Mouse (Mus musculus) macrophage (primary cell): ENCODE data around the gene Hexim1. TPM values are rescaled to one million over a fixed set of nuclear protein-coding genes. Genes with fewer than 3 reads are reported as not detected.

ENCODE experiments used
- H3K27ac ChIP-seq: fragments of 350-480 bp; formaldehyde crosslinking; 2 replicates; pipeline ENCODE4 v1.9.0; 2021
- H3K36me3 ChIP-seq: fragments of 350-480 bp; formaldehyde crosslinking; 2 replicates; pipeline ENCODE4 v1.9.0; 2021; ENCODE audit errors: inconsistent target
- H3K4me3 ChIP-seq: fragments of 350-480 bp; formaldehyde crosslinking; 2 replicates; pipeline ENCODE4 v1.9.0; 2021; ENCODE audit errors: inconsistent target
- H3K79me2 ChIP-seq: fragments of 350-480 bp; formaldehyde crosslinking; 2 replicates; pipeline ENCODE4 v1.9.0; 2021; ENCODE audit errors: inconsistent target
- WGBS: methylation state at CpG from one replicate; pipeline ENCODE4 v1.1.7; 2026; ENCODE audit warnings: inconsistent platforms; ENCODE audit not compliant: missing documents; 5-methylcytosine and 5-hydroxymethylcytosine counted together
- polyA plus RNA-seq: library from polyadenylated mRNA; stranded (reverse); fragments of 250-400 nt; gene quantifications from 3 replicates; pipeline ENCODE4 v1.2.4, GENCODE M21; 2018; ENCODE audit warnings: inconsistent platforms

Hexim1 gene
- polyA plus RNA-seq, 1 experiment from 2014 or later: 18.5 TPM

GRCm38 (mm10) chr11:103119609-103120008 is 3.6 kb downstream of the Hexim1 start:
- Histone ChIP-seq H3K27ac (no peak overlapping the region), H3K4me3 (no peak overlapping the region), H3K79me2 (peaks cover 26% of the 10 kb centered on the region; the same call in 1 of the 2 replicates), H3K36me3 (no peaks in the 10 kb centered on the region)
- 83% methylated on average over 5 of the region's 5 CpGs for WGBS

DNA sequence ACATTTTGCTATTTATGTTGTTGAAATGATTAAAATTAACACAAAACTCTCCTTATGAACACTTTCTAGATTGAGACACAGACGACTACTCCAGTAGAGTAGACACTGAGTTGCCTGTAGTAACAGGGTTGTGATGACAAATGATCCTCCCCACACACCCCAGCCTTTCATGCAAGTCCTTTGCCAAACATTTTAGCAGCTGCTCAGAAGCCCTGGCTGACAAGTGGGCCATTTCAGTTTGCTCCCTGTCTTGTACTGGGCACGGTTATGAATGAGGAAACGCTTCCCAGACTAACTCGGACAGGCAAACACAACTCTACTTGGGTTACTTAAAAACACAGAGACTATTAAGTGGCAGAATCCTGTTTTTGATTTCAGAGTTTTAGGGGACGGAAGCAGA is 4.3 kb downstream of the Hexim1 start:
- Histone ChIP-seq H3K36me3 (no peaks in the 10 kb centered on the region), H3K4me3 (no peak overlapping the region), H3K79me2 (peaks cover 22% of the 10 kb centered on the region; the same call in 1 of the 2 replicates), H3K27ac (no peak overlapping the region)
- WGBS: 94% methylated on average over 5 of the region's 5 CpGs

DNA sequence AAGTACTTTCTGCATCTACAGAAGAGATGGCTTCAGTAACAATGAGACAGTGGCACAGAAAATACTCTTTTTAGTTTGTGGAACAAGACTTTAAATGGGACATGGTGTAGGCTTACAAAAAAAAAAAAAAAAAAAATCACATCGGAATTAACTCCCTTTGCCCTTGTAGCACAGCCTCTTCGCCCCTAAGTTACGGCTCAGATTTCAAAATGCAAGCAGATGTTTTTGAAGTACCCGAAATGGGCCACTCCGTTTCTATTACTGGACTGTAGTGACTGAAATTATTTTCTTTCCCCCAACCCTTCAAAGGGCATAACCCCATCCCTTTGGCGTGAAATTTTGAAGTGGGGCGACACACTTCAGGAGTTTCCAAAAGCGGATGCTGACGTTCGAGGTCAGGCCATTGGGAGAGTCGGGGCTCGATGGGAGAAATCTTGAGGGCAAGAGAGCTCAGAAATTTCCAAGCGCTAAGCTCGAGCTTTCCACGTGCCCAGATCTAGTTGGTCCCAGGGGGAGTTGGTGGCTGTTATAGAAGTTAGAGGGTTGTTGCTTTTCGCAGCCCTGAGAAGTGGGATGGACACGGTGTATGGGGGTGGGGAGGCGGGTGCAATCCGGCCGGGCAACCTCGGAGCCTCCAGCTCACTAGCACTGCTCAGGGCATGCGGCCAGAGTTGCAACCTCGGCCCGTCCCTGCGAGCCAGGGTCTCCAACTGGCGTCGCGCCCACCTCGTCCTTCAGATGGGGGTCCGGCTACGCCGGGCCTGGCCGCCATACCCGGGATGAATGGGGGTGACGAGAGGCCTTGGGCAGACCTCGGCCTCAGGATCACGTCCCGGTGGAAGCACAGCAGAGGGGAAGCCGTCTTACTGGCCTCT is 15.9 kb downstream of the Hexim1 start, which contains the start of gene Hexim2:
Gene Hexim2 (plus strand): TSS at position 729 of the 875 bp plus-strand sequence.
- H3K4me3 ChIP-seq: peak within 1 kb of the TSS; percentile 64
- H3K79me2 ChIP-seq: peaks cover 39% of the 10 kb centered on the region
- WGBS: 1% methylated on average over 38 of the region's 39 CpGs
- no peaks in the 10 kb centered on the region for H3K36me3 ChIP-seq
- H3K27ac ChIP-seq: peak within 1 kb of the TSS; percentile 91

DNA sequence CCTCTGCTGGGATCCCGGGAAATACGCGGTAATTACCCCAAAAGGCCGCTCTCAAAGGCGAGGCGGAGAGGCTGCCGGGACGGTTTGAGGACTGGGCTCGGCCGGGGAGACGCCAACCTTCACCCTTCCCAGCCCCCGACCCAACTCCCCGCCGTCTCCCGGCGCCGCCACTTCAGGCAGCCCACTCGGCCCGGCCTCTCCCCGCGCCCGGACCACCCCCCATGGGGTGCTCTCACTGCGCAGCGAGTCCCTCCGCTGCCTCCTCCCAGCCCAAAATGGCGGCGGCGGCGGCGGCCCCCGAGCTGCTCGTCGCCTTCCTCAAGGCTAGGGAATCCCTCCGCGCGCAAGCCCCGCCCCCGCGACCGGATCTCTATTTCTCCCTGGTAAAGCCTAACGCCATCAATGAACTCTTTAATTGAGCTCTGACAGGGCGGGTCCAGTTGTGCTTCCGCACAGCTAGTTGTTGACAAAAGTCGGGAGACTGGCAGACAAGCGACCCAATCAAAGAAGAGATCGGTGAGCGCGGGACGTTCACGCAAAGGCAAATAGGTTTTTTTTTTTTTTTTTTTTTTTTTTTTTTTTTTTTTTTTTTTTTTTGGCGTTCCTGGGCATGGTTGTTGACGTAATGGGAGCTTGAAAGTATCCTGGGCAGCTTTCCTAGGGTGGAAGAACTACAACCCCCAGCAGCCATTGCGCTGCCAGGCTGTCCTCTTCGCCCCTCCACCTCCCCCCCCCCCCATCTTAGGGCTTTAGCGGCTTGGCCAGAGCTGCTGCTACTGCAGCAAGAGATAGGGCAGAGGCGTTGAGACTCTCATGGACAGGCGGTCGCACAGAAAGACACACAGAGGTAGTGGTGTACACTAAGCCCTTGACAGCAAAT is 16.8 kb downstream of the Hexim1 start:
- 1% methylated on average over 46 of the region's 58 CpGs for WGBS
- peaks cover 39% of the 10 kb centered on the region for H3K79me2 ChIP-seq
- peak overlapping the region; percentile 64 for H3K4me3 ChIP-seq
- H3K27ac ChIP-seq: peak overlapping the region; percentile 91
- no peaks in the 10 kb centered on the region for H3K36me3 ChIP-seq

GRCm38 (mm10) chr11:103133456-103134185 is 17.6 kb downstream of the Hexim1 start:
- H3K36me3 ChIP-seq: no peaks in the 10 kb centered on the region
- peak overlapping the region; percentile 17; the same call in 1 of the 2 replicates for H3K4me3 ChIP-seq
- 77% methylated on average over 6 of the region's 6 CpGs for WGBS
- H3K79me2 ChIP-seq: peaks cover 37% of the 10 kb centered on the region
- H3K27ac ChIP-seq: peak overlapping the region; percentile 66

GRCm38 (mm10) chr11:103134221-103134620 is 18.2 kb downstream of the Hexim1 start:
- H3K36me3 ChIP-seq: no peaks in the 10 kb centered on the region
- H3K79me2 ChIP-seq: peaks cover 31% of the 10 kb centered on the region
- H3K27ac ChIP-seq: no peak overlapping the region
- H3K4me3 ChIP-seq: no peak overlapping the region
- 81% methylated on average over 3 of the region's 3 CpGs for WGBS

DNA sequence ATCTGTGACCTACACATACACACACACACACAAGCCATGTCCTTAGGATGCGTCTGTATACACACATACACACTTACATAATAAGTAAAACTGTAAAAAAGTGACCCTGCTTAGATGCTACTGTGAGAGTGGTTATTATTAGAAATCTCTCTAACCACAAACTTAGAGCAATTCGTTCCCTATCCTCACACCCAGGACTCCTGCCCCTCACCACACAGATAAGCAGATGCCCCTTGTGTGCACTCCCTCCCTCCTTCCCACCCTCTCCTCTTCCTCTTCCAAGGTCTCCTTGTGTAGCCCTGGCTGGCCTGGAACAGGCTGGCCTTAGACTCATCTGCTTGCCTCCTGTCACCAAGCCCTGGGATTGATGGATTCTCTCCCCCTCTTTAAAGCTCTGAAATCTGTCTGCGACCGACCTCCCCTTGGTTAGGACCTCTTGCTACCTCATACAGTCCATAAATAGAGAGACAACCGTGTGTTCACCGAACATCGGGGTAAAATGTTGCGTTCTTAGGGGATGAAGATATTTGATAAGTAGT is 20.1 kb downstream of the Hexim1 start:
- WGBS: 63% methylated on average over 7 of the region's 8 CpGs
- Histone ChIP-seq H3K79me2 (peaks cover 14% of the 10 kb centered on the region), H3K27ac (no peak overlapping the region), H3K36me3 (no peaks in the 10 kb centered on the region), H3K4me3 (no peak overlapping the region)

DNA sequence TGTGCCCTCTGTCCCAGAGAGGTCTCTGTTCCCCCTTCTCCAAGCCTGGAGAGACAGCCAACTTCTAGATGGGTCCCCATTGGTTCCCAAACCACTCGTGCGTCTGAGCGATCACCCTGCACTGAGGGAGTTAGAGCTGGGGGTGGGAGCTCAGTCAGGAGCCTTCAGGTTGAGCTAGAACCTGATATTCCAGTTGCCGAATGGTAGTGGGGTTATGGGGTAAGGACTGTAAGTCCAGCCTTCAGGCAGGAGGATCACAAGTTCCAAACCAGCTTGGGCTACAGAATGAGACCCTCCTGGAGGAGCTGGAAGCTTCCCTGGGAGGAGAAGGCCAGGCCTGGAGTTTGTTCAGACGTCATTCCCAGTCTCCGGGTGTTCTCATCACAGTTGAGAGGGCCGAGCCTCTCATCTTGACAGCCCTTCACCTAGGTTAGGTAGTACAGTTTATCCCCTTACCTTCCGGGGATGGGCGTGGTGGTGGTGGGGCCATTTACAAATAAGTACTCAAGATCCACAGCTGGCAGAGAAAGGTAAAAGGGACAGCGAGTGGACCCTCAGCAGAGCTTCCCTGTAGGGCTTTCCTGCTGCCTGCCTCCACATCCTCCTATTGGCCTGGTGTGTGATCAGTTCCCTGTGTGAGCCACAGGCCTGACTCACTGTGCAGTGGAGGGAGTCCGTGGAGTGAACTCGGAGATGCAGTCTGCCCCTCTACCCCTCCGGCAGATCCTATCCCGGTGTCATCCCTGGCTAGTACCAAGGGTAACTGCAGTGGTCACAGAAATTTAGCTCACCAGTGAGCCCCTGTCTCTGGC is 24.1 kb downstream of the Hexim1 start:
- 94% methylated on average over 14 of the region's 14 CpGs for WGBS
- H3K27ac ChIP-seq: no peak overlapping the region

DNA sequence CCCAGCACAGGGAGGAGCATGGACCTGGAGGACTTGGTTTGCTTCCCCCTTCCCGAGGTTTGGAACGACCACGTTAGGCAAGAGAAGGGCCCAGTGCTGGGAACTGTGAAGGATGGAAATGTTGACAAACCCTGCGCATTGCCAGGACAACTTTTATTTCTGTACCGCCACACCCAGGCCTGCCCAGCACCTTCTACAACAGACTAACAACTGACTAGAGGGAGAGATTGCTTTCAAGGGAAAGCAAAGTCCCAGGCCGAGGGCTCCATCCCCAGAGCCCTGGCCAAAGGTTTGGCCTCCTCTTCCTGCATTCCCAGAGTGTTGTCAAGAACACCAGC is 24.7 kb downstream of the Hexim1 start:
- Histone ChIP-seq H3K27ac (no peak overlapping the region), H3K79me2 (no peaks in the 10 kb centered on the region), H3K36me3 (no peaks in the 10 kb centered on the region), H3K4me3 (no peak overlapping the region)
- 90% methylated on average over 6 of the region's 6 CpGs for WGBS

More for the DNA sequence above, 24.1 kb downstream of the Hexim1 start:
- Histone ChIP-seq H3K79me2 (no peaks in the 10 kb centered on the region), H3K36me3 (no peaks in the 10 kb centered on the region), H3K4me3 (no peak overlapping the region)

DNA sequence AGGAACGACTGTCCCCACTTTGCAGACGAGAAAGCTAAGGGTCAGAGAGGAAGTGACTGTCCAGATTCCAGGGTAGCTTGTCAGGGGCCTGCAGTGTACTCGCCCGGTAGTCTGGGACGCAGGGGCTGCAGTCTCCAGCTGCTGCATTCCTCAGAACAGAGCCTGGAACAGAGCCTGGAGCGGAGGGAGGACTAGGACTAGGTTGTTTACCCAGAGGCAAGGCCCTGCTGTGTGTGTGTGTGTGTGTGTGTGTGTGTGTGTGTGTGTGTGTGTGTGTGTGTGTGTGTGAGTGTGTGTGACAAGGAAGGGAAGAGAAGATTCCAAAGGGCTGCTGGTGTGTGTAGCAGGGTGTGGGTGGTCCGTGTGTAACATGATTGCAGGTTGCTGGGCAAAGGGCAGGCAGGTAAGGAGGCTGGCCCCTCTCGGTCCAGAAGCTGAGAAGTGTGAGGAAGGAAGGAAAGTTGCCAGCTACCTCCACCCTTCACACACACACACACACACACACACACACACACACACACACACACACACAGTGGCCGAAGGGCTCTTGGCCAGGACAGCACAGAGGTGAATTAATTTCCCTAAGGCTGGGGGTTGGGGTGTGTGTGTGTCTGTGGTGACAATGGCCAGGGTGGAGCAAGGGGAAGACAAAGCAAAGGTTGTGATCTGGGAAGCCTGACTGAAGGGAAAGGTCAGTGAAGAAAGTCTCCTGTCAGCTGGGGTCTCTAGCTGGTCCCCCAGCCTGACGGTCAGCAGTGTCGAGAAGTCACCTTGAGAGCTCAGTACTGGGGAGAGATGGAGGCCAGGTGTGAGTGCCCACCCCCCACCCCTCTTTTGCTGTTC is 25.3 kb downstream of the Hexim1 start:
- WGBS: 82% methylated on average over 8 of the region's 11 CpGs
- Histone ChIP-seq H3K27ac (0 out of 2 replicates have a peak overlapping the region, but pooled peaks have one; percentile 3), H3K79me2 (no peaks in the 10 kb centered on the region), H3K4me3 (no peak overlapping the region), H3K36me3 (no peaks in the 10 kb centered on the region)

- no peaks in the 10 kb centered on the region for H3K36me3 ChIP-seq
- 40% methylated on average over 1 of the region's 1 CpGs for WGBS
- H3K27ac ChIP-seq: 0 out of 2 replicates have a peak overlapping the region, but pooled peaks have one; percentile 3
- no peaks in the 10 kb centered on the region for H3K79me2 ChIP-seq
- no peak overlapping the region for H3K4me3 ChIP-seq
Observed at GRCm38 (mm10) chr11:103141944-103142255, 25.9 kb downstream of the Hexim1 start.

GRCm38 (mm10) chr11:103142441-103143182 is 26.6 kb downstream of the Hexim1 start:
- 36% methylated on average over 8 of the region's 8 CpGs for WGBS
- H3K27ac ChIP-seq: peak overlapping the region; percentile 25; the same call in 1 of the 2 replicates

More at GRCm38 (mm10) chr11:103142441-103143182, 26.6 kb downstream of the Hexim1 start:
- H3K4me3 ChIP-seq: no peak overlapping the region
- no peaks in the 10 kb centered on the region for H3K36me3 ChIP-seq
- no peaks in the 10 kb centered on the region for H3K79me2 ChIP-seq
